Mouse (Mus musculus) midbrain, embryonic 12.5 days (tissue): ENCODE results near the gene Dmc1. TPM values are rescaled to one million over a fixed set of nuclear protein-coding genes. Genes with fewer than 3 reads are reported as not detected.
A peak's percentile ranks its signal among the peaks of the same experiment; 100 is the strongest.

Source experiments
- ATAC-seq: fragments of 200-750 bp; cut with Nextera tagmentation; 2 replicates; pipeline ENCODE4 v1.8.0; 2017; ENCODE audit warnings: low read depth, moderate TSS enrichment, moderate library complexity; ENCODE audit not compliant: low FRiP score
- H3K27ac ChIP-seq: fragments of 300-500 bp; sonication (generic); replicated peaks from 2 replicates; pipeline ENCODE4 v1.5.1; 2016; ENCODE audit warnings: mild to moderate bottlenecking
- H3K27me3 ChIP-seq: fragments of 300-500 bp; sonication (generic); 2 replicates; pipeline ENCODE4 v1.6.1; 2016; ENCODE audit warnings: mild to moderate bottlenecking
- H3K36me3 ChIP-seq: fragments of 300-500 bp; sonication (generic); 2 replicates; pipeline ENCODE4 v1.6.1; 2016
- H3K4me1 ChIP-seq: fragments of 300-500 bp; sonication (generic); 2 replicates; pipeline ENCODE4 v1.6.1; 2016
- H3K4me2 ChIP-seq: fragments of 300-500 bp; sonication (generic); replicated peaks from 2 replicates; pipeline ENCODE4 v1.6.1; 2016; ENCODE audit warnings: mild to moderate bottlenecking, moderate library complexity
- H3K4me3 ChIP-seq: fragments of 300-500 bp; sonication (generic); 2 replicates; pipeline ENCODE4 v1.5.1; 2016; ENCODE audit warnings: mild to moderate bottlenecking
- H3K9ac ChIP-seq: fragments of 300-500 bp; sonication (generic); replicated peaks from 2 replicates; pipeline ENCODE4 v1.6.1; 2016; ENCODE audit warnings: mild to moderate bottlenecking, moderate library complexity
- H3K9me3 ChIP-seq: fragments of 300-500 bp; sonication (generic); 2 replicates; pipeline ENCODE4 v1.6.1; 2016; ENCODE audit warnings: mild to moderate bottlenecking
- WGBS: fragments of 180-500 bp; shearing (Covaris S2); methylation state at CpG from one replicate; pipeline ENCODE4 v1.1.7; 2016; 5-methylcytosine and 5-hydroxymethylcytosine counted together
- polyA plus RNA-seq: library from polyadenylated mRNA; unstranded; fragments of >200 nt; fragmentation: Nextera tagmentation; extraction: Ambion mirVana; gene quantifications from 2 replicates; pipeline ENCODE4 v1.2.1, GENCODE M21; 2016

Dmc1 gene
- polyA plus RNA-seq = 1.1 and 1.4 TPM in 2 replicates

GRCm38 (mm10) chr15:79604990-79605665, at the start of gene Dmc1:
TSS of gene Dmc1 (minus strand) at chr15:79605109.
- no peak for ATAC-seq
- WGBS = 8% methylated on average over 37 of the region's 37 CpGs

GRCm38 (mm10) chr15:79651481-79651880, 46.6 kb upstream of the Dmc1 start:
- Histone ChIP-seq H3K4me1 (no peaks in the 10 kb centered on the region), H3K4me2 (no peak overlapping the region), H3K27me3 (no peaks in the 10 kb centered on the region), H3K9me3 (no peaks in the 10 kb centered on the region), H3K27ac (no peak overlapping the region), H3K4me3 (no peak overlapping the region), H3K9ac (no peak overlapping the region), H3K36me3 (peaks cover 40% of the 10 kb centered on the region)
- 73% methylated on average over 4 of the region's 4 CpGs for WGBS
- ATAC-seq = no peak

More at GRCm38 (mm10) chr15:79604990-79605665, at the start of gene Dmc1:
- peaks cover 16% of the 10 kb centered on the region for H3K27me3 ChIP-seq
- peaks cover 6% of the 10 kb centered on the region for H3K4me1 ChIP-seq
- H3K27ac ChIP-seq = no peak within 1 kb of the TSS
- peak within 1 kb of the TSS; percentile 24; the same call in 1 of the 2 replicates for H3K9ac ChIP-seq
- peak within 1 kb of the TSS; percentile 46 for H3K4me2 ChIP-seq
- peak within 1 kb of the TSS; percentile 27 for H3K4me3 ChIP-seq
- no peaks in the 10 kb centered on the region for H3K36me3 ChIP-seq
- no peaks in the 10 kb centered on the region; the same call in 1 of the 2 replicates for H3K9me3 ChIP-seq

GRCm38 (mm10) chr15:79650569-79650968, 45.7 kb upstream of the Dmc1 start:
- no peaks in the 10 kb centered on the region for H3K9me3 ChIP-seq
- H3K4me1 ChIP-seq = no peaks in the 10 kb centered on the region
- H3K9ac ChIP-seq = no peak overlapping the region
- H3K27ac ChIP-seq = no peak overlapping the region
- peaks cover 44% of the 10 kb centered on the region for H3K36me3 ChIP-seq
- no peak overlapping the region for H3K4me3 ChIP-seq
- no peaks in the 10 kb centered on the region for H3K27me3 ChIP-seq
- ATAC-seq = no peak
- no peak overlapping the region for H3K4me2 ChIP-seq

GRCm38 (mm10) chr15:79648130-79648529, 43.2 kb upstream of the Dmc1 start:
- ATAC-seq = no peak
- WGBS = 91% methylated on average over 12 of the region's 12 CpGs
- Histone ChIP-seq H3K9me3 (no peaks in the 10 kb centered on the region), H3K27ac (no peak overlapping the region), H3K4me2 (no peak overlapping the region), H3K36me3 (peaks cover 54% of the 10 kb centered on the region), H3K27me3 (no peaks in the 10 kb centered on the region), H3K9ac (no peak overlapping the region), H3K4me1 (no peaks in the 10 kb centered on the region), H3K4me3 (no peak overlapping the region)

GRCm38 (mm10) chr15:79645483-79645882, 40.6 kb upstream of the Dmc1 start:
- Histone ChIP-seq H3K4me1 (no peaks in the 10 kb centered on the region), H3K9ac (no peak overlapping the region), H3K4me2 (no peak overlapping the region), H3K27ac (no peak overlapping the region), H3K9me3 (no peaks in the 10 kb centered on the region), H3K36me3 (peaks cover 68% of the 10 kb centered on the region), H3K27me3 (no peaks in the 10 kb centered on the region), H3K4me3 (no peak overlapping the region)
- ATAC-seq = no peak
- WGBS = 91% methylated on average over 2 of the region's 2 CpGs

GRCm38 (mm10) chr15:79641135-79641817, 36.4 kb upstream of the Dmc1 start:
- Histone ChIP-seq H3K4me1 (no peaks in the 10 kb centered on the region), H3K4me3 (no peak overlapping the region), H3K27ac (no peak overlapping the region), H3K27me3 (no peaks in the 10 kb centered on the region), H3K36me3 (peaks cover 67% of the 10 kb centered on the region), H3K9ac (no peak overlapping the region), H3K9me3 (no peaks in the 10 kb centered on the region), H3K4me2 (no peak overlapping the region)
- ATAC-seq = no peak
- WGBS = 81% methylated on average over 11 of the region's 12 CpGs

GRCm38 (mm10) chr15:79630471-79630870, 25.6 kb upstream of the Dmc1 start:
- WGBS = 74% methylated on average over 2 of the region's 2 CpGs
- no peak for ATAC-seq
- no peak overlapping the region for H3K4me2 ChIP-seq
- no peak overlapping the region for H3K9ac ChIP-seq
- H3K4me3 ChIP-seq = no peak overlapping the region
- H3K27me3 ChIP-seq = no peaks in the 10 kb centered on the region
- H3K36me3 ChIP-seq = peaks cover 92% of the 10 kb centered on the region
- no peaks in the 10 kb centered on the region for H3K9me3 ChIP-seq
- no peak overlapping the region for H3K27ac ChIP-seq
- no peaks in the 10 kb centered on the region for H3K4me1 ChIP-seq

- peaks cover 93% of the 10 kb centered on the region for H3K36me3 ChIP-seq
- no peak overlapping the region for H3K4me3 ChIP-seq
- no peak for ATAC-seq
- H3K9ac ChIP-seq = no peak overlapping the region
- H3K4me1 ChIP-seq = no peaks in the 10 kb centered on the region
- 81% methylated on average over 11 of the region's 11 CpGs for WGBS
- H3K27ac ChIP-seq = no peak overlapping the region
- no peaks in the 10 kb centered on the region for H3K27me3 ChIP-seq
- no peaks in the 10 kb centered on the region; the same call in 1 of the 2 replicates for H3K9me3 ChIP-seq
- H3K4me2 ChIP-seq = no peak overlapping the region
These were observed 15.0 kb upstream of the Dmc1 start for GRCm38 (mm10) chr15:79619770-79620414.

- 93% methylated on average over 7 of the region's 7 CpGs for WGBS
- Histone ChIP-seq H3K9me3 (no peaks in the 10 kb centered on the region), H3K4me2 (no peak overlapping the region), H3K4me1 (no peaks in the 10 kb centered on the region), H3K36me3 (peaks cover 90% of the 10 kb centered on the region), H3K4me3 (no peak overlapping the region), H3K9ac (no peak overlapping the region), H3K27me3 (no peaks in the 10 kb centered on the region), H3K27ac (no peak overlapping the region)
- ATAC-seq = no peak
These were observed 13.5 kb upstream of the Dmc1 start for GRCm38 (mm10) chr15:79618456-79618855.

GRCm38 (mm10) chr15:79617135-79617534, 12.2 kb upstream of the Dmc1 start:
- no peak overlapping the region for H3K4me2 ChIP-seq
- no peaks in the 10 kb centered on the region for H3K9me3 ChIP-seq
- H3K36me3 ChIP-seq = peaks cover 90% of the 10 kb centered on the region
- H3K27me3 ChIP-seq = no peaks in the 10 kb centered on the region
- 87% methylated on average over 11 of the region's 11 CpGs for WGBS
- H3K9ac ChIP-seq = no peak overlapping the region
- no peak overlapping the region for H3K4me3 ChIP-seq
- H3K4me1 ChIP-seq = no peaks in the 10 kb centered on the region
- no peak overlapping the region for H3K27ac ChIP-seq
- no peak for ATAC-seq

GRCm38 (mm10) chr15:79616729-79617128, 11.8 kb upstream of the Dmc1 start:
- no peaks in the 10 kb centered on the region for H3K27me3 ChIP-seq
- H3K4me2 ChIP-seq = no peak overlapping the region
- no peak overlapping the region for H3K27ac ChIP-seq
- ATAC-seq = no peak
- no peaks in the 10 kb centered on the region for H3K4me1 ChIP-seq
- peaks cover 87% of the 10 kb centered on the region for H3K36me3 ChIP-seq
- no peaks in the 10 kb centered on the region for H3K9me3 ChIP-seq
- WGBS = 81% methylated on average over 5 of the region's 5 CpGs
- no peak overlapping the region for H3K9ac ChIP-seq
- H3K4me3 ChIP-seq = no peak overlapping the region

GRCm38 (mm10) chr15:79615501-79615900, 10.6 kb upstream of the Dmc1 start:
- Histone ChIP-seq H3K9ac (no peak overlapping the region), H3K4me2 (no peak overlapping the region), H3K4me3 (no peak overlapping the region), H3K36me3 (peaks cover 85% of the 10 kb centered on the region), H3K27ac (no peak overlapping the region), H3K4me1 (no peaks in the 10 kb centered on the region), H3K9me3 (no peaks in the 10 kb centered on the region), H3K27me3 (no peaks in the 10 kb centered on the region)
- ATAC-seq = no peak
- WGBS = 90% methylated on average over 7 of the region's 7 CpGs
